Mouse (Mus musculus) hindbrain, embryonic 11.5 days (tissue): Measurements from ENCODE around the gene Hnrnpc. TPM values are rescaled to one million over a fixed set of nuclear protein-coding genes. Genes with fewer than 3 reads are reported as not detected.

Experiments
- polyA plus RNA-seq: library from polyadenylated mRNA; unstranded; fragments of >200 nt; fragmentation: Nextera tagmentation; extraction: Ambion mirVana; gene quantifications from 2 replicates; pipeline ENCODE4 v1.2.1, GENCODE M21; 2014

The Hnrnpc gene
- polyA plus RNA-seq, 1 experiment from 2014 or later, result 962 TPM

Other genes starting within 250 kb of the Hnrnpc start
- 49.0 and 52.8 TPM in 2 replicates for gene Mettl17, start 219.2 kb downstream of the Hnrnpc start, polyA plus RNA-seq
- gene Slc39a2, start 211.1 kb downstream of the Hnrnpc start, polyA plus RNA-seq, result 0.45 and 0.59 TPM in 2 replicates
- gene Ndrg2, start 189.9 kb downstream of the Hnrnpc start, polyA plus RNA-seq, result 11.8 and 12.3 TPM in 2 replicates
- gene Tppp2, start 185.6 kb downstream of the Hnrnpc start, polyA plus RNA-seq, result not detected in 2 replicates
- gene Rnase13, start 181.3 kb downstream of the Hnrnpc start, polyA plus RNA-seq, result not detected in 2 replicates
- gene Arhgef40, start 119.3 kb downstream of the Hnrnpc start, polyA plus RNA-seq, result 58.5 and 58.8 TPM in 2 replicates
- gene Tmem253, start 88.4 kb downstream of the Hnrnpc start, polyA plus RNA-seq, result 0.50 and 1.6 TPM in 2 replicates
- 55.3 and 67.1 TPM in 2 replicates for gene Zfp219, start 83.3 kb downstream of the Hnrnpc start, polyA plus RNA-seq
- gene Olfr221, start 61.6 kb downstream of the Hnrnpc start, polyA plus RNA-seq, result not detected in 2 replicates
- 68.4 and 86.9 TPM in 2 replicates for gene Rpgrip1, start 6.7 kb upstream of the Hnrnpc start, polyA plus RNA-seq
- 84.2 and 128 TPM in 2 replicates for gene Supt16, start 93.4 kb upstream of the Hnrnpc start, polyA plus RNA-seq
- gene Chd8, start 153.8 kb upstream of the Hnrnpc start, polyA plus RNA-seq, result 54.9 and 62.3 TPM in 2 replicates
- 55.3 and 60.1 TPM in 2 replicates for gene Tox4, start 175.1 kb upstream of the Hnrnpc start, polyA plus RNA-seq
- 44.1 and 45.2 TPM in 2 replicates for gene Rab2b, start 175.5 kb upstream of the Hnrnpc start, polyA plus RNA-seq
- 46.0 and 48.7 TPM in 2 replicates for gene Mettl3, start 201.1 kb upstream of the Hnrnpc start, polyA plus RNA-seq
- gene Sall2, start 224.7 kb upstream of the Hnrnpc start, polyA plus RNA-seq, result 37.7 and 45.0 TPM in 2 replicates